Mouse (Mus musculus): ENCODE results near the gene Ifi209.
"Not testable (repeated sequence)": the region's sequence is repeated elsewhere in the genome, so short reads cannot be mapped to it uniquely, and the experiment has no call there.

The Ifi209 gene

DNA sequence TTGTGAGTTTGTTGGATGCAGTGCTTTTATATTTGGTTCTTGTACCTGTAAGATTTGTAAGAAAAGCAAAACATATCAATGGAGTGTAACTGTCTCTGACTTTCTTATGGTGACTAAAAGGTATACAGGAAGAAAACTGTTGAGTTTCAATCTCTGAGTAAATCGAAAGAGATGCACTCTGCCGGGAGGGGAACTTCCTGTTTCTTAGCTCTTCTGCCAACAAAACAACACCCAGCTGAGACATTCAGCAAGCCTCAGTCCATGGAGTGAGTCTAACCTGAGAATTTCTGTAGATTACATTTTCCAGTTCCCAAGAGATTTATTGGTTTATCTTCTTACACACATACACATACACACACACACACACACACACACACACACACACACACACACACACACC, at the start of gene Ifi209:
Ifi209 (plus strand) TSS at position 296 of the 400 bp plus-strand sequence.
- not testable (repeated sequence) for DNase-seq (ENCODE audit: low spot score)

DNA sequence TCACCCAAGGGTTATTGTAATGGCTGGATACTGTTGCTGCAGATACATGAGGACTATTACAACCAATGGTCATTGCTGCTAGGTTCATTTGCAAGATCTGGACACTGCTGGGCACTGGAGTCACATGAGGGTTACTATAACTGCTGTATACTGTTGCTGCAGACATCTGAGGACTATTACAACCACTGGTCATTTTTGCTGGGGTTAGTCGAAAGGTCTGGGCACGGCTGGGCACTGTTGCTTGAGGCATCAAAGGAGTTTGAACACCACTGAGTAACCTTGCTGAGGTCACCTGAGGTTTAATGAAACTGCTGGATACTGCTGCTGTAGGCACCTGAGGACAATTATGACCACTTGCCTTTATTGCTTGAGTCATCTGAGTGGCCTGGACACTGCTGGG, 41.0 kb upstream of the Ifi209 start:
- DNase-seq (ENCODE audit: low spot score), result not testable (repeated sequence)

DNA sequence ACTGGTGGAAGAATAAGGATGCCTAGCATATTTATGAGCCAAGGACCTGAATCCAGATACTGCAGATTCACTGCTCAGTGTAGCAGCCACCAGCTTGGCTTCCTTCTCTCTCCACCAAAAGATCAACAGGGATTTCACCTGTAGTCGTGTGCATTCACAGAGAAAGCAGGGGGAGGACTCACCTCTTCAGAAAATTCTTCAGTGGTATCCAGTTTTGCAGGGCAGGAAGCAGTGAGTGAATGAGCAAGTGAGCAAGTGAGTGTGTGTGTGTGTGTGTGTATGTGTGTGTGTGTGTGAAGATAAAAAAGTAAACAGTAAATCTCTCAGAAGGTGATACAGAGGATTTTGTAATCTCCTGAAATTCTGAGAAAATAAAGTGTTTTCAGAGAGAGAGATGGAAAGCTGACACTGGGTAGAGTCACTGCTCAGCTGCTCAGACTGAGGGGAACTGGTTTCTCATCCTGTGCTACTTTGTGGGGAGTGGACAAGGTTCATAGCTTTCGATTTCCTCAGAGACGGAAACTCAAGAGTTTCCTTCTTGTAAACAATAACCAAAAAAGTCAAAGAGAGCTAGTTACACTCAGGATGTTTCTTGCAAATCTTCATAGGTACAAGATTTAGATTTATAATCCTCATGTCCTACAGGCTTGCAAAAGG, 31.8 kb upstream of the Ifi209 start, which contains the start of gene Ifi213:
Ifi213 (minus strand) TSS at position 437 of the 657 bp plus-strand sequence.
- not testable (repeated sequence) for DNase-seq (ENCODE audit: low spot score)

DNA sequence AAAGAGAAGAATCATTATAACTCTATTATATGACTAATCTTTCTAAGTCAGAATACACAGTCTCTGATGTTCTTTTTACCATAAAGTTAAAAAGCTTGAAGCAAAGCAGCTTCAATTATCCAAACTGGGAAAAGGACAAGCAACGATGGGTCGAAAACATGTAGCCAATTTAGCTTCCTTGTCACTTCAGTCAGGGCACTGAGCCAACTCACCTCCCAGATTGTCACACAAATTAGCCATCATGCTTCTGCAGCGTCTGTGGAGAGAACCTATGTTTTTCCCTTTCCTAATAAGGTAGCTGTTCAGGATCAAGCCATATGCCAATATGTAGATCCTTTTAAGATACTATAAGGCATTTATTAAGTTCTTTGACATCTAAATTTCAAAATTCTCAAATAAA, 20.4 kb upstream of the Ifi209 start:
- DNase-seq (ENCODE audit: low spot score), result not testable (repeated sequence)

DNA sequence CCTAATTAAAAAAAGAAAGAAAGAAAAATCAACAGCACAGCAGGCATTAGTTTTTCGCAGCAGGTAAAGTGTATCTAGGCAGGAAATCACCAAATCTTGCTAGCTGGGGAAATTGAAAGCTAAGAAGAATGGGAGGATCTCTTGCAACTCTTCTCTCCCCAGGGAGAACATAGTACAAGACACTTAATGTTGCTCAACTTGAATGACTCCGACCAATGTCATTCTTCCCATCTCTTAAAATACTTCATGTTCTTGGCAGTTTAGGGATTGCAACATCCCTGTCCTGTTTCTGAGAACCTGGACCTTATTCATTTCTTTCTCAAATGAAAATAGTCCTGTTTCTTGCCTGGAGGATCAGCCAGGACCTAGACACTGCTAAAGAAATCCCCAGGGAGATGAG, 8.5 kb upstream of the Ifi209 start:
- not testable (repeated sequence) for DNase-seq (ENCODE audit: low spot score)

DNA sequence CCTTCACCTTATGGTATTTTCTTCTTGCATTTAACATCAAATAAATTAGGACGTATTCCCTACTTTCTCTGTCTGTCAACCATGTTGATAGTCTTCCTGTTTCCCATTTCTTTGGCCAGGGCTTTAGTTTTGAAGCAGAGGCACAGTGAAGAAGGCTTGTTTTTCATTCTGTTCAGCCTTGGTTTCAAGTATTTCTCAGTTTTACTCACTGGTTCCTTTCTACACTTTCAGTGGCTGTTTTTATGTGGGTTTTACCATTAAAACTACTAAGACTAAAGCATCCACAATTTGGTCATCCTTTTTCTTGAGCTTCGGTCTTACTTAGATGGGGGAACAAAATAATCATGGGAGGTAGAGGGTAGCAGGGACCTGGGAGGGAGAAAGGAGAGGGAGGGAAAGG, 6.7 kb upstream of the Ifi209 start:
- no peak for DNase-seq (ENCODE audit: low spot score)

DNA sequence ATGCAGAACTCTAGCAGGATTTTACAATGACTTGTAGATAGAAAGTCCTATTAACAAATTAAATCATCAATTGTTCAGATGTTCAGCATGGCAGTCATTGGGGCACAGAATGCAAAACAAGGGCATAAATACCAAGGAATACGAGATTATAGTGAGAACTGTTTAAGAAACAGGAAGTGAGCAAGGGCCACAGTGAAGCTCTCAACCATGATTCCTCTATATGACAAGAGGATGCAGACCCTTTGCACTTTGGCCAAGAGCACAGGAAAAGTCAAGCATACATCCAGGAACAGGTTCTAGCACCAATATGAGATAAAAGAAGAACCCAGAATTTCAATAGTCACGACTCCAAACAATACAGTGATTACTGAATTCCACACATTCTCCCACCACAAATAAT, 4.0 kb upstream of the Ifi209 start:
- no peak for DNase-seq (ENCODE audit: low spot score)

DNA sequence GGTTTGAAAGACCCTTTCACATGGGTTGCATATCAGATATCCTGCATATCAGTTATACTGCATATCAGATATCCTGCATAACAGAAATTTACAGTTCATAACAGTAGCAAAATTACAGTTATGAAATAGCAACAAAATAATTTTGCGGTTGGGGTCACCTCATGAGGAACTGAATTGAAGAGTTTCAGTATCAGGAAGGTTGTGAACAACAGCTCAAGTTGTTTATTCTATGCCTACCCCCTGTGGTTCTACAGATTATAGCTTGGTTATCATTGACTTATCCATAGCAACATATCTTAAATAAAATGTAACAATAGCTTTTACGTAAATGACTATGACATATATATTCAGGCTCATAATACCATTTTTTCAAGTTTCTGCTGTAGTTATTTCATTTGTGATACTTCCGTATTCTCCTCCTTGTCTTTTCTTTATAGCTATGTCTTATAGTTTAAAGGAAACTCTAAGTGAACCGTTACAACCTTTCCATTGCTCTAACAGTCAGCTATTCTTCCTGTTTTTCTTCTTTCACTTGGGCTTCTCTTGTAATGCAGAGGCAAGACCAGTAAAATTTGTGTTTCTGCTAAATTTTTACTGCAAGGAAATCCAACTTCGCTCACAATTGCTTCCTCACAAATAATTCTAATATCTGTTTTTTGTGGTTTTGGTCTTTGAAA, 3.4 kb downstream of the Ifi209 start:
- DNase-seq (ENCODE audit: low spot score), result no peak

DNA sequence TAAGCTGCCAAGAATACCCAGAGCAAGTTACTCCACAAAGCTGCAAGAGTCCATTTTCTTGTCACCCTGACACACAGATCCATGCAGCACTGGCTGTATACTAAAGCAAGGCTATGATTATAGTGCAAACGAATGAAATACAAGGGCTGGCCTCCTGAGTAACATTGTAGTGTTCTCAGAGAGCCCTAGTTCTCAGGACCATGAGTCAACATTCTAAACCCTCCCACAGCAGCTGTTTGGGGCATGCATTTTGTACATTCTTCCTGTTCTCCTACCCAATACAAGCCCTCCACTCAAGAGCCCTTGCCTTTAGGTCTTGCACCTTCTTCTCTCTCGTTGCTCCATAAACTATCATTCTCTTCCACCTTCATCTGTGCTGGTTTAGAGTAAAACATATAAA, 14.7 kb downstream of the Ifi209 start:
- DNase-seq (ENCODE audit: low spot score), result no peak

DNA sequence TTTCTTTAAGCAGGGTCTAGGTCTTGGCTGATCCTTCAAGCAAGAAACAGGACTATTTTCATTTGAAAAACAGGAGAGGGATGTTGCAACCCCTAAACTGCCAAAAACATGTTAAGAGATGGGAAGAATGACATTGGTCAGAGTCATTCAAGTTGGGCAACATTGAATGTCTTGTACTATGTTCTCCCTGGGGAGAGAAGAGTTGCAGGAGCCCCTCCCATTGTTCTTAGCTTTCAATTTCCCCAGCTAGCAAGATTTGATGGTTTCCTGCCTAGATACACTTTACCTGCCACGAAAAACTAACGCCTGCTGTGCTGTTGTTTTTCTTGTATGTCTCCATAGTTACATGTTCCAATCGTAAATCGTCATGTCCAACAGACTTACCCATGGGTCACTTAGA, 27.3 kb downstream of the Ifi209 start:
- DNase-seq (ENCODE audit: low spot score), result no peak

DNA sequence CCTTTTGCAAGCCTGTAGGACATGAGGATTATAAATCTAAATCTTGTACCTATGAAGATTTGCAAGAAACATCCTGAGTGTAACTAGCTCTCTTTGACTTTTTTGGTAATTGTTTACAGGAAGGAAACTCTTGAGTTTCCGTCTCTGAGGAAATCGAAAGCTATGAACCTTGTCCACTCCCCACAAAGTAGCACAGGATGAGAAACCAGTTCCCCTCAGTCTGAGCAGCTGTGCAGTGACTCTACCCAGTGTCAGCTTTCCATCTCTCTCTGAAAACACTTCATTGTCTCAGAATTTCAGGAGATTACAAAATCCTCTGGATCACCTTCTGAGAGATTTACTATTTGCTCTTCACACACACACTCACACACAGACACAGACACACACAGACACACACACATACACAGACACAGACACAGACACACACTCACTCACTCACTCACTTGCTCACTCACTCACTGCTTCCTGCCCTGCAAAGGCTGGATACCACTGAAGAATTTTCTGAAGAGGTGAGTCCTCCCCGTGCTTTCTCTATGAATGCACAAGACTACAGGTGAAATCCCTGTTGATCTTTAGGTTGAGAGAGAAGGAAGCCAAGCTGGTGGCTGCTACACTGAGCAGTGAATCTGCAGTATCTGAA, 42.9 kb downstream of the Ifi209 start, which contains the start of gene Ifi208:
Ifi208 (plus strand) TSS at position 218 of the 640 bp plus-strand sequence.
- not testable (repeated sequence) for DNase-seq (ENCODE audit: low spot score)

DNA sequence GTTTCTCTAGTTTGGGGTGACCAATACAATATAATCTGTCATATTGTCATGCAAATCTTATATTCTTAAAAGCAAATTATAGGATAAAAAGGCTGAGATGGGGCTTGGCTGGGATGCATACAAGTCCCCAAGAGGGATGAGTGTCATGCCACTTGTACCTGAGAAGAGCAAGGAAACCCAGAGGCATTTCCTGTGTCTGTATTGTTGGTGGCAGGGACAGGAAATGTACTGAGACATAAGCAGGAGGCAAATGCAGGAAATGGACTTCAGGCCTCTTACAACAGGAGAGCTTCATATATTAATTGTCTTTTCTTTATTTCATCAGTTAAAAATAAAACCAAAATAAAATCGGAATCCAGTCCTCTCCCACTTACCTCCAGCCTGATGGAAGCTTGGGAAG, 47.9 kb downstream of the Ifi209 start:
- not testable (repeated sequence) for DNase-seq (ENCODE audit: low spot score)

DNA sequence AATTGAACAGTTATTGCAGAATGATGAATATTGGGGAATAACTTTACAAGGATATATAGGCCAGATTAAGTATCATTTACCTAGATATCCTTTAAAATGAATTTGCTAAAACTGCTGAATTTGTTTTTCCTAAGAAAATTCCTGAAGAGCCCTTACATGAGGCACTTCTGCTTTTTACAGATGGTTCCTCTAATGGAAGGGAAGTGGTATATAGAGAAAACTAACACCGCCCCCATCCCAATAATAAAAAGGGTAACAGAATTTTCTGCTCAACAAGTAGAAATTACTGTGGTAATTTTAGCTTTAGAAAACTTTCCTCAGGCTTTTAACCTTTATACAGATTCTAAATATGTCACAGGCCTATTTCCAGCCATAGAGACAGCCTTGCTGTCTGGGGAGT, 63.6 kb downstream of the Ifi209 start:
- DNase-seq (ENCODE audit: low spot score), result no peak
